Mouse (Mus musculus) adrenal gland, postnatal 10 days (tissue): Measurements from ENCODE around the gene Lamtor1. TPM values are rescaled to one million over a fixed set of nuclear protein-coding genes. Genes with fewer than 3 reads are reported as not detected.
"Not testable (repeated sequence)": the region's sequence is repeated elsewhere in the genome, so short reads cannot be mapped to it uniquely, and the experiment has no call there.

Source experiments
- DNase-seq: peaks from one replicate; pipeline ENCODE4 v3.0.0; 2021; ENCODE audit warnings: mixed read lengths
- total RNA-seq, 2 experiments: library from RNA; stranded (reverse); gene quantifications; 2 replicates each; pipeline ENCODE4 v1.2.3; 2021

Lamtor1 gene
- total RNA-seq, 2 experiments from 2014 or later: 116 to 126 TPM

- DNase-seq: peak; percentile 95
Observed at GRCm38 (mm10) chr7:101896104-101897066, 9.3 kb upstream of the Lamtor1 start.

DNA sequence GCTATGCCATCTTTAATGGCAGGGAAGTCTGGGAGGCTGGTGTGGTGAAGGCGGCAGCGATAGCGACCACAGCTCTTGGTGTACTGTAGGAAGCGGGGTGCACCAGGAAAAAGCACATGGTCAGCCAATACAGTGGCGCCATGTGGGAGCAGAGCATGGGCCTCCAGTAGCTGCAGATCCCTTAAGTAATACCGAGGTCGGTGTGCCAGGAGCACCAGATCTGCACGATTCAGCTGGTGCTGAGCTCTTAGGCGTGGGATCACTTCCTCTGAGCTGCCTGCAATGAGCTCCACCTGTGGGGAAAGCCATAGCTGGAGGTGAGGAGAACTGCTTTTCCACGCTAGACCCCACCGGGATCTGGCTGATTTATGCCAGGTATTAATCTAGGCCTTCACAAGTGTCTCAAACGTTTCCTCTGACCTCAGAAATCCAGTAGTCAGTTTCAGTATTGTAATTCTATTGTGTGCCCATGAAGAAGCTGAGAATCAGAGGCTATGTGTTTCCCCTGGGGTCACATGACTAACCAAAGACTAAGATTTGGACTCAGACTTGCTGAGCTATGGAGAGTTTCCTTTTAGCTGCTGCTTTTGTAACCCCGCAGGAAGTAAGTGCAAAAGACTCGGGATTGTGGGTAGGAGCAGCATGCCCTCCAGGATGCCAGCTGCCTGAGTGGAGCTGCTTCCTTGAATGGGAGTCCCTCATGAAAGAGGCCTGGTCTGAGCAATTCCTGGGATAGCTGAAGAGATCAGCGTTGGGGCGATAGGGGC lies 5.2 kb upstream of the Lamtor1 start:
- DNase-seq: no peak

DNA sequence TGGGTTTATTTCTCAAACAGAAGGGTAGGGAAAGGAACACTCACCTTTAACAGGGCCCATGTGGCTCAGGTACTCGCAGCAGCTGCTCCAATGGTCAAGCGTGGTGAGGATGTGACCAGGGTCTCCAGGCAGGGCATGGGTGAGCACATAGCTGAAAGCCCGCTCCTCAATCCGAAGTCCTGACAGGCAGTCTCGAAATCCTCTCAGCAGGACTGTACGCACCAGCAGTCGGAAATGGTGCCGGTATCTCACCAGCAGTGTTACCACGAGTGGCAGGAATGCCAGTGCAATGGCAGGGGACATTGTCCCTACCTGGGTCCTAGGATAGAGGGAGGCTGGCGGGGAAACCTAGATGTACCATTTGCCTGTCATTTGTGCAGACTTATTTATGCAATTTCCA lies 3.7 kb upstream of the Lamtor1 start:
- DNase-seq: no peak

- no peak for DNase-seq
Observed at GRCm38 (mm10) chr7:101902846-101903245, 2.9 kb upstream of the Lamtor1 start.

DNA sequence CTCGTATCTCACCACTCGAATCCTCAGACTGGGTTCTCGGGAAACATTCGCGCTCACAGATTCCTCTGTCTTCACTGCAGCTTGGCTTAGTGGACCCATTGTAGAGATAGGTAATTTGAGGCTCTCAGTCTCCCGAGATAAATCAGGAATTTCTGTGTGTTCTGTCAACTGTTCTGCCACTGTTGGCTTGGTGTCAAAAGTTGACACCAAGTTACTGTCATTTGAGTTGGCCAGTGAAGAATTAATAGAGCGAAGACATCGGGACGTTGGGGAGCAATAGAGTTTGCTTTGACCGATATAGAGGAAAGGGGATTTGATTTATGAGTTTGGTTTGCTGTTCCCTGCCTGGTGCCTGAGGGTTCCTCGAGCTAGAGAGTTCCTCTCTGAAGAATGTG lies 580 bp downstream of the Lamtor1 start, which contains the start of gene Tomt:
Gene Tomt (minus strand): TSS at position 73 of the 395 bp plus-strand sequence.
- no peak for DNase-seq

DNA sequence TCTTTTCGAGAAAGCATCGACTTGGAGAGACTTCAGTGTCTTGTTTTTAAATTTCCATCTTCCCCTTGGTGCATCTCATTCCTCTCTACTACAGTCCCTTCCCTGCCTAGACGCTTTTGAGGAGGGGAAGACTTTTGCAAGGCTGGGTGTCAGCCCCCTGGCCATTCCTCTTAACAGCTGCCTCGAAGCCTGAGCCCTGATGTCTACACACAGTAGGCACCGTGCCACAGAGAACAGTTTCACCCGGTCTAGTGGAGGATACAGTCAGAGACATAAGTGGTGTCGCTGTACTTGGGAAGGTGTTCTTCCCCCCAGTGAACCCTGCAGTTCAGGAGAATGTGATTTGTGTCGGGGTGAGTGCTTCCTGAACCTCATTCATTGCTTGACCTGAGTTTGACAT lies 992 bp downstream of the Lamtor1 start:
- DNase-seq: peak; percentile 34

- DNase-seq: no peak
Observed at GRCm38 (mm10) chr7:101908367-101908766, 2.7 kb downstream of the Lamtor1 start.

- peak; percentile 55 for DNase-seq
Observed at GRCm38 (mm10) chr7:101910138-101910537, 4.4 kb downstream of the Lamtor1 start.

DNA sequence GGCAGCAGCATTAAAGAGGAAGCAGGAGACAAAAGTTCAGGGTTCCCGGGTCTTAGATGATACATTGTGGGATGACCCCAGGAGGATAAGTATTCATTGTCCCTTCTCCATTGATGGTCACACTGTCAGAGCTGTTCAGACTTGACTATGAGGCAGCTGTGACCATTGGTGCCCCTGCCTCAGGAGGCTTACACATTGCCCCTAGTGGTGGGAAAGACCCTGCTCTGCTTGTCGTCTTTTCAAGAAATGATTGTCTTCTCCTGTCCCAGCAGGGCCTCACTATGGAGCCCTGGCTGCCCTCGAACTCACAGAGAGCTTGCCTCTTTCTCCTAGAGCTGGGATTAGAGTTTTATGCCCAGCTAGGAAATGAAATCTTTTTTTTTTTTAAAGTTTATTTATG lies 6.3 kb downstream of the Lamtor1 start:
- DNase-seq: no peak

- DNase-seq: peak; percentile 78
Observed at GRCm38 (mm10) chr7:101918071-101918470, 12.4 kb downstream of the Lamtor1 start.

- not testable (repeated sequence) for DNase-seq
Observed at GRCm38 (mm10) chr7:101925892-101926291, 20.2 kb downstream of the Lamtor1 start.

DNA sequence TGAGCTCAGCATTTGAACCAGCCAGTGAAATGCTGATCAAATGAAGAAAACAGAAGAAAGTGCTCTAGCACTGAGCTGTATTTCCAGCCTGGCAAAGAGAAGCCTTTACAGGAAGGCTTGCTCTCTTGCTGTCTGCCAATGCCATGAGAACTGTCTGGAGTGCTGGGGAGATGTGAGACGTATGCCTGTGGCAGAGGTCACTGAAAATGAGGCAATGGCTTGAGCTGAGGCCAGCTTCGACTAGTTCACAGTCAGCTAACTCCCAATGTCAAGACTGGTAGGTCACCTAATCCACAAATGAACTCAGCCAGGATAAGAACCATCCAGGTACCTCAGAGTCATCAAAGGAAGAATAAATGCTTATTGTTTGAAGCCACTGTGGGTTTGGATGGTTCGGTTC lies 22.4 kb downstream of the Lamtor1 start:
- DNase-seq: peak; percentile 63

DNA sequence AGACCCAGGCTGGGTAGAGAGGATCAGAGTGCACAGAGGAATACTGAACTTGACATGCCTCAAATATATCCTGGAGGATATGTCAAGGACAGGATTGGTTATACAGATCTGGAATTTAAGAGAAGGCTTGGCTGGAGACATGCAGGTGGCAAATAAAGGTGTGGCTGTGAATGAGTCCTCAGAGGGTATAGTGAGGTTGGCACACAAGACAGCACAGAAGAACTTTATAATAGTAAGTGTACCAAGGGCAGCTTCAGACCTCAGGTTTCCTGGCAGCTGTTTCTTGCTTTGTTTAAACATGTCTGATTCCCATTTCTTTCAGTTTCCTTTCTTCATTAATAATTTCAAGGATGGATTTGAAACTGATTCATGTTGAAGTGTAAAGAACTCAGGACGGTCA lies 26.8 kb downstream of the Lamtor1 start:
- no peak for DNase-seq

DNA sequence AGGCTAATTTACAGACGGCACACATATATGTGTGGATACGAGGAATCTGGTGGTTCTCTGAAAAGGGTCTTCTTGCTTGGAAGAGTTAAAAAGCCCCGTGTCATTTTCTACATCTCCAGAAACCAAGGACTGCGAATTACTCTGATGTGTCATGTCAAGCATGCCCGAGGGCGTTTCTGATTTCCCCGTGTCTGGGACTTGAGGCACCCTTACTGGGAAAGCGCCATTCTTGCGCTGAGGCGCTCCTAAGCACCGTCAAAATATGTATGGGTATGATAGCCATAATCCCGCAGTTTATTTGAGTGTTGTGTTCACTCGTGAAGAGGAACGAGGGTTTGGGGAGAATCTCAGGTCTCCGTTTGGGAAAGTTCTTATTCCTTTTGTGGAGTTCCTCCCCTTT lies 27.6 kb downstream of the Lamtor1 start:
- DNase-seq: peak; percentile 33

DNA sequence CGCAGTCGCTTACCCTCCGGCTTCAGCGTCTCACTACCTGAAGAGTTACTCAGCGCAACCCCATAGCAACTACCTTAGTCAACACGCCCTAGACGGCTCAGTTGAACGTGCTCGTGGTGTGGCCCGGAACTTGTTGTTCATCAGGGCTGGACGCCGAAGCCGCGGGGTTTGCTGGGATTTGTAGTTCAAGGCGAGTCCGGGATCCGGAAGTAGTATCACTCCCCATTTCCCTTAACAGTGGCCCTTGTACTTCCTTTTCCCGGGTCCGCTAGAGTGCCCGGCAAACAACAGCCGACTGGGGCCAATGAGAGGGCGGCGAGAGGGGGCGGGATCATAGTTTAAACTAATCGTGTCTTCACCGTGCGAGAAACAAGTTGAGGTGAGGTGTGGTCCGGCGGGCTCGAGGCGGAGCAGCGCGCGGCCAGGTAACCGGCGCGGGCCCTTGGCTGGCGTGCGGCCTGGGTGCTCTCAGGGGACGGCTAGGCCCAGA lies 28.1 kb downstream of the Lamtor1 start, which contains the start of the genes Lrrc51 and Numa1:
Gene Lrrc51 (minus strand): TSS at position 145 of the 490 bp plus-strand sequence.
Gene Numa1 (plus strand): TSS at position 361 of the 490 bp plus-strand sequence.
- peak; percentile 96 for DNase-seq

DNA sequence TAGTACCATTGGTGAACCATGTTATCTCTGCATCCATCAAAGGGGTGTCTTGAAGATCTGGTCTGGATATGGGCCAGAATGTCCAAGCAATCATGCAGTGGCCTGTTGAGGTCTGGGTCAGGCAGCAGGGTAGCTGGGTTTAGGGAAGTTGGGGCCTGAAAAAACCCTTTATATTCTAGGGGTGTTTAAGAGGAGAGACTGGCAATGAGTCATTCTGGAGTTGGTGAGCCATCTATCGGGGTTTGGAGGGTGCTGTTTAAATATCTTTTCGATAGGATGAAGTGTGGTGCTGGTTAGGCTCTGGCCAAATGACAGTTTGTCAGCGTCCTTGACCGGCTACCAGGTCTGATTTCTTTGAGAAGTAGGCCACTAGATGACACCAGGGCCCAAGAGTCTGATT lies 30.3 kb downstream of the Lamtor1 start:
- DNase-seq: no peak

- no peak for DNase-seq
Observed at GRCm38 (mm10) chr7:101936996-101937395, 31.3 kb downstream of the Lamtor1 start.

DNA sequence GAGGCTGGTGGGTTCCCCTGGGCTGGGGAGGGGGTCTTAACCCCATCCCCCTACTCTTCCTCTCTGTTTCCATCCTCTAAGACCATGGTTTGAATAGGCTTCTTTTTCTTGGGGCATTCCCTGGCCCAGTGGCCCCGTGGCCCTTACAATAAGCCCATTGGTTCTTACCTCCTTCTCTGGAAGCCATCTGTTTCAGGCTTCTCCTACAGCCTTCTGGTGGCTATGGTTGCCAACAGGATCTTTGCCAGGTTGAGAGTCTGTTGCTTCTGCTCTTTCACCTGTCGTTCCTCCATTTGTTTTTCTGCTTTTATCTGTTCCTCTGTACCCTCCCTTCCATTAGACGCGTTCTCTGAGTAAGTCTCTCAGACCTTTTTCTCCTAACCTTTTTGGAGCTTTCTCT lies 31.9 kb downstream of the Lamtor1 start:
- DNase-seq: no peak

DNA sequence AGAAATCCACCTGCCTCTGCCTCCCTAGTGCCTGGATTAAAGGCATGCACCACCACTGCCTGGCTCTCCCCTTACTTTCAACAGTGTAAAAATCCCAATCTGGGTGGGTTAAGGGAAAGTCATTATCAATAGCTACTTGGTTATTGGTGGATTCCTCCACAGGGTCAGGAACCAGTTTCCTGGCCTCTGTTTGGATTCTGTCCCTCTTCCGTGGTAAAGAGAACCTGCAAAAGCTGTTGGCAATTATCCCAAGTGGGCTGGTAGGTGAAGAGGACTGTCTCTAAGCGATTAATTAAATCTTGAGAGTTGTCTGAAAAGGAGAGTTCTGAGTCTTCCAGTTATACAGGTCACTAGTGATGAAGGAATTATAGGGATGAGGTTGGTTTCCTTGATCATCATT lies 32.6 kb downstream of the Lamtor1 start:
- DNase-seq: no peak

GRCm38 (mm10) chr7:101939758-101940157 lies 34.1 kb downstream of the Lamtor1 start:
- DNase-seq: no peak

GRCm38 (mm10) chr7:101949008-101949407 lies 43.3 kb downstream of the Lamtor1 start:
- not testable (repeated sequence) for DNase-seq

DNA sequence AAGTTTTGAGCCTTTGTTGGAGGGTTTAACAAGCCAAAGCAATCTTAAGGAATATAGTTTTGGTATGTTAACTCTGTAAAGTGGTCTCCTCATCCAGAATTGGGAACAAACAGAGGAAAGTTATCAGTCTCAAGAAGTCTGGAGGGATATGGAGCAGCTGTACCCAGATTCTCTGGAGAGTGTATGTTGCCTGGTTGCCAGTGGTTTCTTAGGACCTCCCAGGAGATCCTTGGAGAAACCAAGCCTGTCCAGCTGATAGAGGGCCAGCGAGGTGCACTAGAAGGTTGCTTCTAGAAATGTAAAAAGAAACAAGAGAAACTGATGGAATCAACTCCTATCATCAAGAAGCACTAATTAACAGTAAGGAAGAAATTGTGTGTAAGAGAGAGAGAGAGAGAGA lies 45.9 kb downstream of the Lamtor1 start:
- no peak for DNase-seq

- no peak for DNase-seq
Observed at GRCm38 (mm10) chr7:101952098-101952497, 46.4 kb downstream of the Lamtor1 start.
